Mouse (Mus musculus) forebrain, embryonic 10.5 days (tissue): ENCODE measurements at regions not wholly inside any gene's neighbourhood (a gene's known extent, or its start where the extent isn't known, plus 50 kb on each side); places are given as distances from the start of the nearest gene placed in this dataset.

ENCODE experiments used
- DNase-seq: peaks from one replicate; pipeline ENCODE4 v3.0.0-alpha.2; 2017; ENCODE audit warnings: low spot score; ENCODE audit errors: extremely low spot score
- H3K27ac ChIP-seq: fragments of 300-500 bp; sonication (generic); 2 replicates; pipeline ENCODE4 v1.5.1; 2016; ENCODE audit warnings: mild to moderate bottlenecking
- H3K27me3 ChIP-seq: fragments of 300-500 bp; sonication (generic); 2 replicates; pipeline ENCODE4 v1.6.1; 2016; ENCODE audit warnings: mild to moderate bottlenecking; ENCODE audit not compliant: poor library complexity, severe bottlenecking
- H3K36me3 ChIP-seq: fragments of 300-500 bp; sonication (generic); replicated peaks from 2 replicates; pipeline ENCODE4 v1.6.1; 2016; ENCODE audit warnings: mild to moderate bottlenecking, moderate library complexity
- H3K4me1 ChIP-seq: fragments of 300-500 bp; sonication (generic); 2 replicates; pipeline ENCODE4 v1.6.1; 2016
- H3K4me3 ChIP-seq: fragments of 300-500 bp; sonication (generic); 2 replicates; pipeline ENCODE4 v1.5.1; 2016; ENCODE audit warnings: mild to moderate bottlenecking, moderate library complexity
- H3K9me3 ChIP-seq: fragments of 300-500 bp; sonication (generic); 2 replicates; pipeline ENCODE4 v1.6.1; 2016; ENCODE audit warnings: mild to moderate bottlenecking, moderate library complexity
- WGBS: fragments of 180-500 bp; shearing (Covaris S2); methylation state at CpG from one replicate; pipeline ENCODE4 v1.1.7; 2016; 5-methylcytosine and 5-hydroxymethylcytosine counted together

GRCm38 (mm10) chr8:126655565-126655964 is 61.8 kb upstream of the Irf2bp2 start:
- no peak for DNase-seq
- H3K4me3 ChIP-seq, result no peak overlapping the region
- H3K36me3 ChIP-seq, result no peaks in the 10 kb centered on the region
- no peaks in the 10 kb centered on the region for H3K9me3 ChIP-seq
- WGBS, result 73% methylated on average over 2 of the region's 2 CpGs
- peaks cover 16% of the 10 kb centered on the region for H3K4me1 ChIP-seq
- no peak overlapping the region for H3K27ac ChIP-seq
- H3K27me3 ChIP-seq, result no peaks in the 10 kb centered on the region

GRCm38 (mm10) chr8:126654353-126654752 is 60.6 kb upstream of the Irf2bp2 start:
- H3K9me3 ChIP-seq, result no peaks in the 10 kb centered on the region
- 0 out of 2 replicates have a peak overlapping the region, but pooled peaks have one; percentile 0 for H3K27ac ChIP-seq
- WGBS, result 90% methylated on average over 7 of the region's 7 CpGs
- H3K4me1 ChIP-seq, result peaks cover 4% of the 10 kb centered on the region
- no peak overlapping the region for H3K4me3 ChIP-seq
- no peak for DNase-seq
- no peaks in the 10 kb centered on the region for H3K36me3 ChIP-seq
- no peaks in the 10 kb centered on the region for H3K27me3 ChIP-seq

GRCm38 (mm10) chr8:126652151-126652550 is 58.4 kb upstream of the Irf2bp2 start:
- 92% methylated on average over 5 of the region's 5 CpGs for WGBS
- Histone ChIP-seq H3K9me3 (no peaks in the 10 kb centered on the region), H3K4me3 (no peak overlapping the region), H3K27me3 (no peaks in the 10 kb centered on the region), H3K4me1 (peaks cover 8% of the 10 kb centered on the region; the same call in 1 of the 2 replicates), H3K27ac (no peak overlapping the region), H3K36me3 (no peaks in the 10 kb centered on the region)
- no peak for DNase-seq

- Histone ChIP-seq H3K4me1 (peaks cover 14% of the 10 kb centered on the region; the same call in 1 of the 2 replicates), H3K27me3 (no peaks in the 10 kb centered on the region), H3K27ac (no peak overlapping the region), H3K4me3 (no peak overlapping the region), H3K36me3 (no peaks in the 10 kb centered on the region), H3K9me3 (no peaks in the 10 kb centered on the region)
- 91% methylated on average over 8 of the region's 8 CpGs for WGBS
- DNase-seq, result no peak
These were observed 57.2 kb upstream of the Irf2bp2 start for GRCm38 (mm10) chr8:126650945-126651344.

- Histone ChIP-seq H3K36me3 (no peaks in the 10 kb centered on the region), H3K27ac (no peak overlapping the region), H3K9me3 (no peaks in the 10 kb centered on the region), H3K27me3 (no peaks in the 10 kb centered on the region), H3K4me3 (no peak overlapping the region), H3K4me1 (peaks cover 18% of the 10 kb centered on the region; the same call in 1 of the 2 replicates)
- no peak for DNase-seq
- 84% methylated on average over 1 of the region's 1 CpGs for WGBS
These were observed 55.5 kb upstream of the Irf2bp2 start for GRCm38 (mm10) chr8:126649305-126649704.

GRCm38 (mm10) chr8:126647350-126647749 is 53.6 kb upstream of the Irf2bp2 start:
- DNase-seq, result no peak
- WGBS, result 50% methylated on average over 1 of the region's 1 CpGs
- H3K4me1 ChIP-seq, result peaks cover 18% of the 10 kb centered on the region; the same call in 1 of the 2 replicates

GRCm38 (mm10) chr8:126646604-126647311 is 53.0 kb upstream of the Irf2bp2 start:
- H3K4me3 ChIP-seq, result no peak overlapping the region
- no peak for DNase-seq
- peaks cover 20% of the 10 kb centered on the region; the same call in 1 of the 2 replicates for H3K4me1 ChIP-seq
- H3K9me3 ChIP-seq, result no peaks in the 10 kb centered on the region
- WGBS, result 78% methylated on average over 8 of the region's 8 CpGs
- H3K27ac ChIP-seq, result 0 out of 2 replicates have a peak overlapping the region, but pooled peaks have one; percentile 8
- no peaks in the 10 kb centered on the region for H3K27me3 ChIP-seq
- H3K36me3 ChIP-seq, result no peaks in the 10 kb centered on the region

More at GRCm38 (mm10) chr8:126647350-126647749, 53.6 kb upstream of the Irf2bp2 start:
- Histone ChIP-seq H3K36me3 (no peaks in the 10 kb centered on the region), H3K27me3 (no peaks in the 10 kb centered on the region), H3K4me3 (no peak overlapping the region), H3K27ac (0 out of 2 replicates have a peak overlapping the region, but pooled peaks have one; percentile 44), H3K9me3 (no peaks in the 10 kb centered on the region)

- H3K4me1 ChIP-seq, result peaks cover 24% of the 10 kb centered on the region; the same call in 1 of the 2 replicates
- no peak overlapping the region for H3K4me3 ChIP-seq
- WGBS, result 71% methylated on average over 5 of the region's 5 CpGs
- H3K27ac ChIP-seq, result no peak overlapping the region
- DNase-seq, result no peak
- no peaks in the 10 kb centered on the region for H3K36me3 ChIP-seq
- H3K27me3 ChIP-seq, result no peaks in the 10 kb centered on the region
- no peaks in the 10 kb centered on the region for H3K9me3 ChIP-seq
These were observed 50.4 kb upstream of the Irf2bp2 start for GRCm38 (mm10) chr8:126644179-126644578.
